Mouse (Mus musculus) large intestine, adult 2 months (tissue): ENCODE measurements around the gene Tle1. TPM values are rescaled to one million over a fixed set of nuclear protein-coding genes. Genes with fewer than 3 reads are reported as not detected.
A peak's percentile ranks its signal among the peaks of the same experiment; 100 is the strongest.

Experiments used
- DNase-seq: peaks from one replicate; pipeline ENCODE4 v3.0.0-alpha.2; 2012; ENCODE audit warnings: low read depth, low spot score
- WGBS: fragments of 180-500 bp; shearing (Covaris S2); methylation state at CpG from one replicate; pipeline ENCODE4 v1.1.7; 2018; 5-methylcytosine and 5-hydroxymethylcytosine counted together
- polyA plus RNA-seq: library from polyadenylated mRNA; depleted of rRNA; stranded (reverse); fragments of >200 nt; gene quantifications from 2 replicates; pipeline ENCODE4 v1.2.3, GENCODE M21; 2012; rRNA removed

Tle1 gene
- 20.9 and 37.2 TPM in 2 replicates for polyA plus RNA-seq

- WGBS: under 1% methylated on average over 107 of the region's 107 CpGs
- peak; percentile 94 for DNase-seq
These were observed at the start of gene Tle1 for GRCm38 (mm10) chr4:72200559-72201409. Tle1 (minus strand) TSS chr4:72200919.

- 24% methylated on average over 4 of the region's 4 CpGs for WGBS
- no peak for DNase-seq
These were observed 33.0 kb upstream of the Tle1 start for GRCm38 (mm10) chr4:72233584-72234219.

GRCm38 (mm10) chr4:72232206-72232605 lies 31.5 kb upstream of the Tle1 start:
- 64% methylated on average over 3 of the region's 3 CpGs for WGBS

GRCm38 (mm10) chr4:72230832-72231231 lies 30.1 kb upstream of the Tle1 start:
- DNase-seq: no peak

More at GRCm38 (mm10) chr4:72232206-72232605, 31.5 kb upstream of the Tle1 start:
- DNase-seq: no peak

DNA sequence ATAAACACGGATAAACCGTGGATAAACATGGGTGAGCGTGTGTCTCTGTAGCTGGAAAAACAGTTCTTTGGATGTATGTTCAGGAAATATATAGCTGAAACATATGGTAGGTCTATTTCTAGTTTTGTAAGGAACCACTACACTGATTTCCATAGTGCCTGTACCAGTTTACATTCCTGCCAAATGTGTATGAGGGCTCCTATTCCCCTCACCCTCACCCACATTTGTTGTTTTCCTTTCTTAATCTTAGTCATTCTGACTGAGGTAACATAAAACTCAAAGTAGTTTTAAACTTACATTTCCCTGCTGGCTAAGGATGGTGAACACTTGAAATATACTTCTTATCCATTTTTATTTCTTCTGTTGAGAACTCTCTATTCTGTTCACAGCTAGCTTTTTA lies 20.9 kb upstream of the Tle1 start:
- WGBS: 42% methylated on average over 3 of the region's 3 CpGs
- DNase-seq: no peak

- DNase-seq: no peak
- WGBS: 57% methylated on average over 6 of the region's 6 CpGs
These were observed 3.8 kb upstream of the Tle1 start for GRCm38 (mm10) chr4:72204420-72205045.

DNA sequence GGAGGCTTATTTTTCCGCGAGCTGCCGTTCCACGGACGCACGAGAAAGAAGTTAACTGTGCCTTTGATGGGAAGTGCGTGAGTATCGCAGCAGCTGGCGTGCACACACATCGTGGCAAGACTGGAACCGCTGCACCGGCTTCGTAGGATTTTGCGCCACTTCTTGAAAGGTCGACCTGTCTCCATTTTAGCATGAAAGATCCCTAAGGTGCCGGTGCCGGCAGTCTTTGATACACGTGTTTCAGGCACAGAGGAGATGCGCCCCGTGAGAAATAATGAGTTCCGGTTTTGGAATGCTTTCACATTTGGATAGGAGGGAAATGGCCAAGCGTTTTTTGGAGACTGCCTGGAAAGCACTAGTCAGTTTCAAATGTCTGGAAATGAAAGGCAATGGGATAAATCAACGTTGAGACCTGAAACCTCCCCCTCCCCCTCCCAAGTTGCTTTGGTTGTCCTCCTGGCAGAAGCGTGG lies 837 bp upstream of the Tle1 start:
- under 1% methylated on average over 24 of the region's 24 CpGs for WGBS

DNA sequence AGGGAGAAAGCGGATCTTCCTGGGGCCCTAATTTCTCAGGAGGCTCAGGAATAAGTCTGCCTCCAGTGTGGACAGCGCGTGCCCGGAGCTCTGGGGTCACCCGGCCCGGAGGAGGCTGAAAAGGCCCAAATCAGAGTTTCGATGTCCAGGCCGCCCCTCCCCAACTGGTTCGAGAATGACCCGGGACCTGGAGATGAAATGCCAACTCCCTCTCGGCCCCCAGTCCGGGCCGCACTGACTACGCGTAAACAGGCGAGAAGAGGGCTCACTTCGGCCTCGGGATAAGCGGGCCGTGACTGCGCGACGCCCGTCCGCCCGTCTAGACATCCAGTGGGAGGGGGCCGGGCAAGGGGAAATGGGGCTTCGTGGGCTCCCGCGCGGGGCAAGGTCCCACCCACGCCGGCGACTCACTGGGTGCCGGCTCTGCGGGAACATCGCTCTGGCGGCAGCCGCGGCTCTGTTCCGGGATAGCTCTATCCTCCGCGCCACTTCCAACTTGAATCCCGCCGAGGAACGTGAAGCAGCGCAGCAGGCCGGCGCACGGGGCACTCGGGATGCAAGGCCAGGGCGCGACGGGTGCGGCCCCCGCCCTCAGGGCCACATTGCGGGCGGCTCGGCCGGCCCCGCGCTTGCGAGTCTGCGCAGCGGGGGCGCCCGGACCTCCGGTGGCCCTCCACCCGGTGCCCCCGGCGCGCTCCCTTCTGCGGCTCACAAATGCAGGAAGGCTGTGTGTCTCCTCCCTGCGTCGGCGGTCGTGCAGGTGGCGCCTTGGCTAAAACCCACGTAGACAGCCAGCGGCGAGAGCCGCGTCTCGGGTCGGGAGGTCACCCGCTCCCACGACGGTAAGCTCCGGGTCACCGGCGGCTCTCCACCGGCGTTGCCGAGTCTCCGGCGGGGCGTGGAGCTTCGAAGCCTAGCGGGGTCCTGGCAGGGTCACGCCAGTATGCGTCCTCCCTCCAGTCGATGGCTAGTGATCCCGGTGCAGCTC lies 854 bp downstream of the Tle1 start:
- WGBS: under 1% methylated on average over 103 of the region's 103 CpGs
- DNase-seq: no peak

More for the DNA sequence above, 837 bp upstream of the Tle1 start:
- DNase-seq: no peak

GRCm38 (mm10) chr4:72198877-72199411 lies 1.8 kb downstream of the Tle1 start:
- under 1% methylated on average over 22 of the region's 22 CpGs for WGBS
- peak; percentile 65 for DNase-seq

DNA sequence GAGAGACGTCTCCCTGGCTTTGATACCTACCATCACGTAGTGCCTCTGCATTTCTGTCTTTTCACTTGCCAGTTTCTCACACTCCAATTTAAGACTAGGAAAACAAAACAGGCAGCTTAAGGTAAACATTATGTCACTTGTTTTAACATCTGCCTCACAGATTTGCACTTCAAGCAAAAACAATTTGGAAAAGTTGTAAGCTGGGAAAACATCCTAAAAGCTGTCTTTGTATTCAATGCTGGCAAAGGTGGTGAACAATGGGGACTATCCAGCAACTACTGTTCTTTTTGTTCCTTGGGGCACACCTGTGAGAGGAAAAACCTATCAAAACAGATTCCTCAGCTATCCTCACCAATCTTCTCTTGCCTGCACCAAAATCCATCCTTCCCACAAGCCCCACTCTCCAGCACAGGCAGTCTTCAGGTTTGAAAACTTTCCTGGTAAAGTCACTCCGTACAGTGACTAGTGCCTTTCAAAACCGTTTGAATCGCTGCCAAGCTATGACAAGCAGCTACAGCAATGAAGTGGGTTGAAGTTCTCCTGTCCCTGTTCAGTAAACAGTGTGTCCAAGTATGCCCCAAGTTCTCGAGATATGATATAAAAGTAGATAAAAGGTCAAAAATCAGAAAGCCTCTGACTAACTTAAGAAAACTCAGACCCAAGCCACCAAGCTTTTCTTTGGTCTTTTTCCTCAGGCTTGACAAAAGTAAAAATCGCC lies 2.7 kb downstream of the Tle1 start:
- WGBS: 10% methylated on average over 7 of the region's 7 CpGs
- DNase-seq: peak; percentile 81

DNA sequence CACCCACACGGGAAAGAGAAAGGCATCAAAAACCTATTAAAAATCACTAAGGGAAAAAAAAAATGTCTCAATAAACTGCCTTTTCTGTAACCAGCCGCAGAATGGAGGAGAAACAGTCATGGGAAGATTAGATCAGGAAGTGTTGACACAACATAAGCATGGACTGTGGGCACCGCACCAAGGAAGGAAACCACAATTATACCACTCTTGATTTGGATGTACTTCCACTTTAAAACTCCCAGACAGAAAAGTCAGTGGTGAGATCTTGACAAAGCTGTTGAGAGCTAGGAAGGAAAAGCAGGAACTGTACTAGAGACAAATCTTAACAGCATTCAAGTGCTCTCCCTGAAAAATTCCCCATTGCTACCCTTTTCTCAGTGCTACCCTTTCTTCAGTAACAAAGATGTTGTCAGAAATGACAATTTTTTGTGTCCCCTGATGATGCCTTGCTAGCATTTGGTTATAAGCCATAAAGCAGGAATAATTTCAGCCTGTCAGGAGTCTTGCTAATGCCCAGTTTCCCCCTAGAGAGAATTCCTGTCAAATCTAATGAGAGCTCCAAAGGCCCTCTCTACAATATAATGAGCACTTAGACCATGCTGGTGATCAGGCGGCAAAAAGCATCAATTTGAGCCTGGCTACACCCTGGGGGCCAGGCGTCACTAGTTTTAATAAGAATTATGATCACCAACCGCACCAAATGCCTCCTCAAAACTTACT lies 5.4 kb downstream of the Tle1 start:
- DNase-seq: no peak
- WGBS: 52% methylated on average over 6 of the region's 6 CpGs

GRCm38 (mm10) chr4:72193276-72193675 lies 7.4 kb downstream of the Tle1 start:
- no peak for DNase-seq
- WGBS: 86% methylated on average over 1 of the region's 1 CpGs

- no peak for DNase-seq
- WGBS: 53% methylated on average over 5 of the region's 5 CpGs
These were observed 16.2 kb downstream of the Tle1 start for GRCm38 (mm10) chr4:72184476-72184875.

DNA sequence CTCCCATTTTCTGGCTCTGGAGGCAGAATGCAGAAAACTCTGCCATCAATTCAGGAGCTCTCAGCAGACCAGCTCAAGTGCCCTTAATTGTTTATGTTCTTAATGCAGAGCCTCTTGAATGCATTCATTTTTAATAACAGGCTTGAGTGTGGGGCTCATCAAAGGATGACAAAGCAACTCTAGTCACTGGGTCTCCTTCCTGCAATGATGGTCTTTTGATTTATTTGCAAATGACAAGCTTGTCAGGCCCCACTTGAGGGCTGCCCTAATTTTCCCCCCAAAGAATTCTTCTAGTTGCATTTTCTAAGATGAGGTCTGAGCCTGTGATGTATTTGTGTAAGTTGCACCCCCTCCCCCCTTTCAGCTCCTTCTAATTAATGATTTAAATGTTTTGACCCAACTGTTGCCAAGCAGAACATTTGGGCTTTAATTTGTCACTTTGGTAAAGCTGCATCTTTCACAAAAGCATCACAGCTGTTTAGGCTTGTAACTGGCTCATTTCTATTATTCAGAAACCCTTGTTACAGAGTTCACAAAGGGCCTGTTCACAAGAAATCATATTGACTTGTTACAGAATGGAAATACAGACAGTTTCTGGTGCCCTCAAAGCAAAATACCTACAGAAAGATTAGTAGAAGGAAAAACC lies 18.3 kb downstream of the Tle1 start:
- no peak for DNase-seq

- DNase-seq: no peak
- 72% methylated on average over 1 of the region's 1 CpGs for WGBS
These were observed 24.8 kb downstream of the Tle1 start for GRCm38 (mm10) chr4:72175943-72176342.

DNA sequence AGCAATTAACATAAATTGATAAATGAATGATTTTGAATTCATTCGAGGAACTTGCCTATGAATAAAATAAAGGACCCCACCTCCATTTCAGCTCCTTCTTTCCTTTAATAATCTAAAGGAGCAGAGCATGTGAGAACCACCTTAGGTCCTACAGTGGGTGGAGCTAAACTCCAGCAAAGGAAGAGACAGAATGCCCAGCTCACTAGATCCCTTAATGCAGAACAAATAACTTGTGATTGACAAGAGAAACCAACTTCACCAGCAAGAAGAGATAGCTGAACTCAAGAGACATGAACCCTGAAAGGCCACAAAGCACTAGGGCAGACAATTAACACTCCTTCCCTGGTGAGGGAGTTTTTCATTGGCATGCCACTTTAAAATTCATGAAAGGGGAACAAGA lies 32.5 kb downstream of the Tle1 start:
- 70% methylated on average over 1 of the region's 1 CpGs for WGBS
- DNase-seq: no peak

GRCm38 (mm10) chr4:72167761-72168229 lies 32.9 kb downstream of the Tle1 start:
- no peak for DNase-seq
- WGBS: 55% methylated on average over 2 of the region's 2 CpGs
